Mouse (Mus musculus): Measurements from ENCODE around the gene Sgsm3. TPM values are rescaled to one million over a fixed set of nuclear protein-coding genes. Genes with fewer than 3 reads are reported as not detected.
"Not testable (repeated sequence)": the region's sequence is repeated elsewhere in the genome, so short reads cannot be mapped to it uniquely, and the experiment has no call there.

Sgsm3 gene
- 15.7 and 19.0 TPM in 2 replicates for polyA plus RNA-seq (2016; fragmentation: Nextera tagmentation; extraction: Ambion mirVana)

- Histone ChIP-seq H3K9me3 (replicated peaks) (no peaks in the 10 kb centered on the region), H3K36me3 (no peaks in the 10 kb centered on the region), H3K4me2 (peak within 1 kb of the TSS; percentile 83), H3K27me3 (replicated peaks) (no peaks in the 10 kb centered on the region), H3K27ac (ENCODE audit: poor library complexity, severe bottlenecking) (no peak within 1 kb of the TSS), H3K9ac (peak within 1 kb of the TSS; percentile 84), H3K4me1 (replicated peaks) (peaks cover 19% of the 10 kb centered on the region), H3K4me3 (peak within 1 kb of the TSS; percentile 86)
- under 1% methylated on average over 67 of the region's 67 CpGs for WGBS
- peak; percentile 84 for ATAC-seq (ENCODE audit: insufficient number of reproducible peaks, low FRiP score)
Measured at GRCm38 (mm10) chr15:80977620-80978334, at the start of gene Sgsm3. Gene Sgsm3 (plus strand): TSS chr15:80977765.

GRCm38 (mm10) chr15:80928811-80929355 lies 48.7 kb upstream of the Sgsm3 start:
- H3K9me3 ChIP-seq (replicated peaks): no peaks in the 10 kb centered on the region
- peaks cover 12% of the 10 kb centered on the region for H3K4me1 ChIP-seq (replicated peaks)
- 80% methylated on average over 20 of the region's 20 CpGs for WGBS
- no peak overlapping the region for H3K4me3 ChIP-seq
- H3K27ac ChIP-seq (ENCODE audit: poor library complexity, severe bottlenecking): no peak overlapping the region
- peaks cover 69% of the 10 kb centered on the region for H3K36me3 ChIP-seq
- no peak overlapping the region for H3K9ac ChIP-seq
- no peak overlapping the region for H3K4me2 ChIP-seq
- no peak for ATAC-seq (ENCODE audit: insufficient number of reproducible peaks, low FRiP score)
- H3K27me3 ChIP-seq (replicated peaks): no peaks in the 10 kb centered on the region

DNA sequence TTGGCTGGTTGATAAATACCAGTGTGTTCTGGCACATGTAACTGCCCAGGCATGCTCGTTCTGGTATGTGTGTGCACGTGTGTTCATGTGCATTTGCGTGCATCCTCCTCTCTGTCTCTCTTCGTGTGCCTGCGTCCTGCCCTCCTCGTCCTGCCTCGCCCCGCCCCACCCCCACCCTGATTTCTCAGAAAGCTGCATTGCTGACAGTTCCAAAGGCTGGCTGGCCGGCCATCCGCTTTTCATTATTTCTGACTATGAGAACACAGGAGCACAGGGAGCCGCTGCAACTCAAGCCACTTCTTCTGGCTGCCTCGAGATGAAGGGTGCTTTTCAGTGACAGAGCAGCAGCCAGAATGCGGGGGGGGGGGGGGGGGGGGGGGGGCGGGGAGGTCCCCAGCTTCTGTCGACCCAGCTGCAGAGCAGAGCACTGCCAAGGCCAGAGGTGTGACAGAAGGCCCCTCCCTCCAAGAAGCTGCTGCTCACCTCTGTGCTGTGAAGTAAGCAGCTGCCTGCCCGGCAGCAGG lies 47.5 kb upstream of the Sgsm3 start:
- Histone ChIP-seq H3K36me3 (peaks cover 63% of the 10 kb centered on the region), H3K27me3 (replicated peaks) (no peaks in the 10 kb centered on the region), H3K9me3 (replicated peaks) (no peaks in the 10 kb centered on the region), H3K4me3 (no peak overlapping the region), H3K27ac (ENCODE audit: poor library complexity, severe bottlenecking) (0 out of 2 replicates have a peak overlapping the region, but pooled peaks have one; percentile 51), H3K4me1 (replicated peaks) (peaks cover 12% of the 10 kb centered on the region), H3K4me2 (peak overlapping the region; percentile 39; the same call in 1 of the 2 replicates), H3K9ac (peak overlapping the region; percentile 9)
- peak; percentile 51; the same call in 1 of the 2 replicates for ATAC-seq (ENCODE audit: insufficient number of reproducible peaks, low FRiP score)
- WGBS: 15% methylated on average over 14 of the region's 16 CpGs

DNA sequence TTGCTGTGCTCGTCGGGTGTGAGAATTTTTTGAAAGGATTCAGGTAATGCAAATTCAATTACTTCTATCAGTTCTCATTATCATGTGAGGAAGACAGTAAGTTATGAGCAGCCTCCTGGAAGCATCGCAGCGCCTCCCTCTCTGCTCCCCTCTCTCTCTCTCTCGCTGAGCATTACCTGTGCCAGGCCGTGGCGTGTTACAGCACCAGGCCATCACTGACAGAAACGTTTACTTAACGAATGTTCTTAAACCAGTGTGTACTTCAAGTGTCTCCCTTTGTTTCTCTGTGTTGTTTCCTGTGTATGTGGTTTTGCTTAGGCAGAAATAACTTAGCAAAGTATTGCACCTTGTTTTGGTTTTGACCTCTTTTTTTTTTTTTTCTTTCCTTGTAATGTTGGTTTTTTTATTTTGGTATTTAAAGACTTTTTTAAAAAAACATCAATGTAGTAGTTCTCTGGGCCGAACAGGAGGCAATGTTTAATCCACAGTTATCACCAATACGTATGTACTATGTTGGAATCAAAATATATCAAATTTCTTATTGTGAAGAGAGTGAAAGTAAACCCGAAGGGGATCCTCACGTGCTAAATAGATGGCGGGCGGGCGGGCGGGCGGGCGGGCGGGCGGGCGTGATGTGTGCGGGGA lies 46.8 kb upstream of the Sgsm3 start:
- not testable (repeated sequence) for H3K4me2 ChIP-seq; H3K9ac ChIP-seq; H3K27me3 ChIP-seq (replicated peaks); ATAC-seq (ENCODE audit: insufficient number of reproducible peaks, low FRiP score); H3K4me3 ChIP-seq; H3K9me3 ChIP-seq (replicated peaks)
- 86% methylated on average over 23 of the region's 23 CpGs for WGBS
- peaks cover 12% of the 10 kb centered on the region for H3K4me1 ChIP-seq (replicated peaks)
- H3K27ac ChIP-seq (ENCODE audit: poor library complexity, severe bottlenecking): 0 out of 2 replicates have a peak overlapping the region, but pooled peaks have one; percentile 51
- peaks cover 58% of the 10 kb centered on the region for H3K36me3 ChIP-seq

DNA sequence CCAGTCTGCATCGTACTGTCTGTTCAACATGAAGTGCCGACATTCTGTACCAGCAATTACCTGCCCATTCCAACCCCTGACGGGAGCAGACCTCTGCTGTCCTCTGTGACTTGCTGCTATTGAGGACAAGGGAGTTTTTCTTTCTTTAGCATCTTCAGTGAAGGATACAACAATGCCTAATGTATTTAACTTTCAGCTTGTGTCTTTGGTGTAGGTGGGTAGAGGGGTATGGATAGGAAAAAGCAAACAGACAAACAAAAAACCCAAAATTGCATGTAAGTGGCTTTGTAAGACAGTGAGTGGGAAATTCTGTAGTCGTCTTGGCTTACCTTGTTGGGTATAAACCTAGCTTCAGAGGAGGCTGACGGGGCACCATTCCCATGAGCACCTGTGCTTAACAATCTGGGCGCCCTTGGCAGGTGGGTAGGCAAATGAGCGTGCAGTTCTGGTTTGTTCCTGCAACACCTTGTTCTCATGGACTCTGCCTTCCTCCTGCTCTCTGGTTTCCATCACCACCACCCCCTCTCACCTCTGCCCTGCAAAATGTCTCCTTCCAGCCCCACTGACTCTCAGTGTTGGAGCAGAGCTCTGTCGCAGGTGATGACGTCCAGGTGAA lies 46.1 kb upstream of the Sgsm3 start:
- peaks cover 14% of the 10 kb centered on the region for H3K4me1 ChIP-seq (replicated peaks)
- no peak overlapping the region for H3K9ac ChIP-seq
- no peak for ATAC-seq (ENCODE audit: insufficient number of reproducible peaks, low FRiP score)
- peaks cover 54% of the 10 kb centered on the region for H3K36me3 ChIP-seq
- H3K27me3 ChIP-seq (replicated peaks): no peaks in the 10 kb centered on the region
- H3K4me3 ChIP-seq: no peak overlapping the region
- WGBS: 77% methylated on average over 9 of the region's 9 CpGs
- no peak overlapping the region for H3K27ac ChIP-seq (ENCODE audit: poor library complexity, severe bottlenecking)
- no peak overlapping the region for H3K4me2 ChIP-seq
- H3K9me3 ChIP-seq (replicated peaks): no peaks in the 10 kb centered on the region

- H3K27me3 ChIP-seq (replicated peaks): no peaks in the 10 kb centered on the region
- 88% methylated on average over 5 of the region's 5 CpGs for whole genome bisulfite sequencing
- no peak overlapping the region for H3K9ac ChIP-seq
- H3K4me3 ChIP-seq: no peak overlapping the region
- ATAC-seq (ENCODE audit: insufficient number of reproducible peaks, low FRiP score): no peak
- no peak overlapping the region for H3K4me2 ChIP-seq
- H3K27ac ChIP-seq (ENCODE audit: poor library complexity, severe bottlenecking): no peak overlapping the region
- H3K4me1 ChIP-seq (replicated peaks): peaks cover 23% of the 10 kb centered on the region
- H3K9me3 ChIP-seq (replicated peaks): no peaks in the 10 kb centered on the region
- H3K36me3 ChIP-seq: peaks cover 35% of the 10 kb centered on the region
Measured at GRCm38 (mm10) chr15:80934841-80935240, 42.7 kb upstream of the Sgsm3 start.

DNA sequence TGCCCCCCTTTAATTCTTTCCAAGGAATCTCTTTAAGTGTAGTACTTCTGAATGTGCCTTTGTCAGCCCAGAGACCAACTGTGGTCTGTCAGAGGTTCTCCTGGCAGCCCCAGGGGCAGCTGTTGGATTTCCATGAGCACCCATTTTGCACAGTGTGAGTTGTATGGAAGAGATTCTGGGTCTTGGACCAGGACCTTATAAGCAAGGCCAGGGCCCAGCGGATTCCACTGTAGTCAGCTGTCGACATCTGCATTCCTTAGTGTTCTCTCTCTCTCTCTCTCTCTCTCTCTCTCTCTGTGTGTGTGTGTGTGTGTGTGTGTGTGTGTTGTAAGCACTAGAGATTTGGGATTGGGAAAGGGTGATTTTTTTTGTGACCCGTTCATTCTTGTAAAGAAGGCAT lies 40.9 kb upstream of the Sgsm3 start:
- WGBS: 65% methylated on average over 3 of the region's 3 CpGs
- no peak overlapping the region for H3K9ac ChIP-seq
- H3K4me3 ChIP-seq: no peak overlapping the region
- no peak for ATAC-seq (ENCODE audit: insufficient number of reproducible peaks, low FRiP score)
- peaks cover 31% of the 10 kb centered on the region for H3K36me3 ChIP-seq
- H3K27ac ChIP-seq (ENCODE audit: poor library complexity, severe bottlenecking): no peak overlapping the region
- H3K27me3 ChIP-seq (replicated peaks): no peaks in the 10 kb centered on the region
- H3K4me2 ChIP-seq: no peak overlapping the region
- H3K9me3 ChIP-seq (replicated peaks): no peaks in the 10 kb centered on the region
- H3K4me1 ChIP-seq (replicated peaks): peaks cover 16% of the 10 kb centered on the region

- Histone ChIP-seq H3K4me2 (no peak overlapping the region), H3K9me3 (replicated peaks) (no peaks in the 10 kb centered on the region), H3K4me1 (replicated peaks) (peaks cover 16% of the 10 kb centered on the region), H3K4me3 (no peak overlapping the region), H3K27ac (ENCODE audit: poor library complexity, severe bottlenecking) (no peak overlapping the region), H3K9ac (no peak overlapping the region), H3K27me3 (replicated peaks) (no peaks in the 10 kb centered on the region), H3K36me3 (peaks cover 27% of the 10 kb centered on the region)
- WGBS: 79% methylated on average over 4 of the region's 4 CpGs
- ATAC-seq (ENCODE audit: insufficient number of reproducible peaks, low FRiP score): no peak
Measured at GRCm38 (mm10) chr15:80938615-80939014, 39.0 kb upstream of the Sgsm3 start.

DNA sequence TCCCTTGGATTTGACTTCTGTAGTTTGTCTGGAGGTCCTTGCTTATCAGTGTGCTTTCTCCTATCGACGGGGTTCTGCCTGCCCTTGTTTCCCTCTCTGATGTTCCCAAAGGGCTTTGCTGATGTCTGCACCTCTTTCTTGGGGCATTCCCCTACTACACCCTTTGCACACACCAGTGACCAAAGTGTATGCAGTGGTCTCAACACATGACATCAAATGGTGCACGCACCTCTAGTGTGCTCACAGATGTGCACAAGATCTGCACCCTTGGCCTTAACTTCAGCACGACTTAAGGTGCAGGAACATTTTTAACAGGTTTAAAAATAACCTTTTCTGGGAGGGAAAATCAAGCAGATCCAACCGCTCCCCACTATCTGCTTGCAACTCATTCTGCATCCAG lies 38.2 kb upstream of the Sgsm3 start:
- Histone ChIP-seq H3K36me3 (peaks cover 21% of the 10 kb centered on the region), H3K4me2 (no peak overlapping the region), H3K4me3 (no peak overlapping the region), H3K9me3 (replicated peaks) (no peaks in the 10 kb centered on the region), H3K4me1 (replicated peaks) (peaks cover 16% of the 10 kb centered on the region), H3K9ac (no peak overlapping the region), H3K27me3 (replicated peaks) (no peaks in the 10 kb centered on the region), H3K27ac (ENCODE audit: poor library complexity, severe bottlenecking) (no peak overlapping the region)
- no peak for ATAC-seq (ENCODE audit: insufficient number of reproducible peaks, low FRiP score)
- 49% methylated on average over 5 of the region's 5 CpGs for WGBS

GRCm38 (mm10) chr15:80941468-80942040 lies 36.0 kb upstream of the Sgsm3 start:
- Histone ChIP-seq H3K4me1 (replicated peaks) (peaks cover 13% of the 10 kb centered on the region), H3K9ac (no peak overlapping the region), H3K27me3 (replicated peaks) (no peaks in the 10 kb centered on the region), H3K4me2 (no peak overlapping the region), H3K9me3 (replicated peaks) (no peaks in the 10 kb centered on the region), H3K36me3 (peaks cover 18% of the 10 kb centered on the region; the same call in 1 of the 2 replicates), H3K27ac (ENCODE audit: poor library complexity, severe bottlenecking) (no peak overlapping the region), H3K4me3 (no peak overlapping the region)
- 87% methylated on average over 6 of the region's 6 CpGs for WGBS
- ATAC-seq (ENCODE audit: insufficient number of reproducible peaks, low FRiP score): no peak

Data from heart, embryonic 12.5 days (tissue).